Mouse (Mus musculus) bone marrow, adult 2 months (tissue): Measurements from ENCODE around the gene Gsk3a. TPM values are rescaled to one million over a fixed set of nuclear protein-coding genes. Genes with fewer than 3 reads are reported as not detected.

Source experiments
- H3K27ac ChIP-seq: fragments of 200-500 bp; 2 replicates; pipeline ENCODE4 v1.5.1; 2012; ENCODE audit warnings: low read depth, mild to moderate bottlenecking, control low read depth, inconsistent platforms, low read length; ENCODE audit not compliant: control insufficient read depth, poor library complexity, insufficient read depth
- H3K4me1 ChIP-seq: fragments of 200-500 bp; 2 replicates; pipeline ENCODE4 v1.6.1; 2011; ENCODE audit warnings: low read length; ENCODE audit not compliant: control insufficient read depth, insufficient read depth
- H3K4me3 ChIP-seq: fragments of 200-500 bp; replicated peaks from 2 replicates; pipeline ENCODE3; 2011; ENCODE audit warnings: mild to moderate bottlenecking, low read depth, low read length, control low read depth; ENCODE audit not compliant: control insufficient read depth
- CTCF ChIP-seq: fragments of 200-500 bp; IDR thresholded peaks from 2 replicates; pipeline ENCODE4 v1.5.1; 2011; ENCODE audit warnings: low read length, control low read depth; ENCODE audit not compliant: control insufficient read depth, insufficient read depth
- POLR2A ChIP-seq: fragments of 200-500 bp; IDR thresholded peaks from 2 replicates; pipeline ENCODE4 v1.6.1; 2011; ENCODE audit warnings: low read depth, mild to moderate bottlenecking, control low read depth, low read length, borderline replicate concordance; ENCODE audit not compliant: control insufficient read depth
- WGBS: fragments of 180-500 bp; shearing (Covaris S2); methylation state at CpG from one replicate; pipeline ENCODE4 v1.1.7; 2018; 5-methylcytosine and 5-hydroxymethylcytosine counted together
- polyA plus RNA-seq: library from polyadenylated mRNA; stranded (reverse); fragments of >200 nt; gene quantifications from 2 replicates; pipeline ENCODE4 v1.2.4, GENCODE M21; 2011; ENCODE audit warnings: low replicate concordance; ENCODE audit not compliant: missing spikeins, insufficient read depth, insufficient read length

Gene Gsk3a
- polyA plus RNA-seq, 1 experiment: 56.8 TPM

GRCm38 (mm10) chr7:25248018-25248647, 10.5 kb upstream of the Gsk3a start:
- TF ChIP-seq POLR2A: no peak
- TF ChIP-seq CTCF: no peak
- no peak overlapping the region for H3K4me3 ChIP-seq
- 8% methylated on average over 18 of the region's 18 CpGs for WGBS
- no peak overlapping the region for H3K27ac ChIP-seq
- H3K4me1 ChIP-seq: no peaks in the 10 kb centered on the region; the same call in 1 of the 2 replicates

DNA sequence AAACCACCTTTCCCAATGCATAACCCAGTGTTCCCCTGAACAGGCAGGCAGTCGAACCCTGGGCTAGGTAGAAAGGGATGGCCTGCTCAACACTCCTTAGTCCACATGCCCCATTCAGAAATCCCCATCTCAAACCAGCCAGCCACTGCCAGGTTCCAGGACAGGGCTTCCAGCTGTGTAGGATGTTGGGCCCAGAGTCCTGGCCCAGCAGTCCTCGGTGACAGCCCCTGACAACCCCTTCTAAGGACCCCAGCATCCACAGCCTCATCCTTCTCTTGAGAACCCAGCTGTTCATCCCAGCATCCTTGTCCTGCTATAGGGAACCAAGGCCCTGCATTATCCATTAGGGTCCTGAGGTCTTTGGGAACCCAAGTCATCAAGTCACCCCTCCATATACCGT, 9.8 kb upstream of the Gsk3a start:
- Histone ChIP-seq H3K4me1 (no peaks in the 10 kb centered on the region; the same call in 1 of the 2 replicates), H3K4me3 (no peak overlapping the region), H3K27ac (no peak overlapping the region)
- TF ChIP-seq CTCF (no peak), POLR2A (no peak)
- WGBS: 21% methylated on average over 3 of the region's 3 CpGs

DNA sequence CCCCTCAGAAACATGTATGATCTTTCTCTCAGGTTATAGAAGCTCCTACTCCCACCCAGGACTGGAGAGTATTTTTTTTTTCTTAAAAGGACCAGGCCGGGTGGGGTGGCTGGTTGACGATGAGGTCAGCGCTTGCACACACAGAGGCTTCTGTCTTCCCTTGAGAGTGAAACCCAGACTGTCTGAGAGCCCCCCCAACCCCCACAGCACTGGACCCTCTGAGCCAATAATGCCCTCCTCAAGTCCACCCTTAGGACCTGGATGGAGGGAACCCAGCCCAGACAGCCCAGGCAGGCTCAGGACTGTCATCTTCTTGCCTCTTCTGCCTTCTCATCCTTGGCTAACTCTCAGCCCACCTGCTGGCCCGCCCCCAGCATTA, 9.1 kb upstream of the Gsk3a start:
- TF ChIP-seq CTCF (no peak), POLR2A (no peak)
- no peak overlapping the region; the same call in 1 of the 2 replicates for H3K27ac ChIP-seq
- H3K4me1 ChIP-seq: no peaks in the 10 kb centered on the region; the same call in 1 of the 2 replicates
- no peak overlapping the region for H3K4me3 ChIP-seq
- 16% methylated on average over 4 of the region's 4 CpGs for WGBS

GRCm38 (mm10) chr7:25246079-25246758, 8.6 kb upstream of the Gsk3a start:
- no peak overlapping the region; the same call in 1 of the 2 replicates for H3K27ac ChIP-seq
- TF ChIP-seq POLR2A: no peak
- TF ChIP-seq CTCF: no peak
- WGBS: 43% methylated on average over 20 of the region's 20 CpGs
- no peak overlapping the region for H3K4me3 ChIP-seq
- no peaks in the 10 kb centered on the region; the same call in 1 of the 2 replicates for H3K4me1 ChIP-seq

GRCm38 (mm10) chr7:25244562-25245369, 7.1 kb upstream of the Gsk3a start:
- no peak overlapping the region for H3K4me3 ChIP-seq
- 89% methylated on average over 30 of the region's 30 CpGs for WGBS
- no peaks in the 10 kb centered on the region; the same call in 1 of the 2 replicates for H3K4me1 ChIP-seq
- no peak for TF ChIP-seq CTCF
- TF ChIP-seq POLR2A: no peak
- H3K27ac ChIP-seq: no peak overlapping the region; the same call in 1 of the 2 replicates

- H3K27ac ChIP-seq: no peak overlapping the region
- 89% methylated on average over 4 of the region's 4 CpGs for WGBS
- H3K4me1 ChIP-seq: no peaks in the 10 kb centered on the region; the same call in 1 of the 2 replicates
- no peak for TF ChIP-seq POLR2A
- no peak for TF ChIP-seq CTCF
- H3K4me3 ChIP-seq: no peak overlapping the region
Measured at GRCm38 (mm10) chr7:25243361-25243760, 5.7 kb upstream of the Gsk3a start.

DNA sequence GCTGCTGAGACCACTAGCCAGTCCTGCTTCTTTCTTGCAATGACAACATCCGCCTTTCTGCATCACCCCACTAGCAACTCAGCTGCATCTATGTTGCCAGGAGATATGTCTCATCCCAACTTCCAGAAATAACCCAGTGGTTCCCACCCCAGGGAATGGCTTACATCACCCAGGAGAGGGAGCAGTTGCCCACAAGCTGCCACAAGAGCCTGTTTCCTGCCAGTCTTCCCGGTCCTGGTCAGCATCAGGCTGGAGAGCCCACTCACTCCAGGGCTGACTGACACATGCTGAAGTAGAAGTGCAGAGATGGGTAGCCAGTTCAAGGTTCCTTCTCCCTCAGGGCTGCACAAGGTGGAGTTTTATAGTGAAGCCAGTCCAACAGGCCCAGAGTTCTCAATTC, 3.4 kb upstream of the Gsk3a start:
- no peak overlapping the region for H3K4me3 ChIP-seq
- TF ChIP-seq POLR2A (no peak), CTCF (no peak)
- WGBS: 50% methylated on average over 2 of the region's 2 CpGs
- H3K27ac ChIP-seq: no peak overlapping the region
- peaks cover 2% of the 10 kb centered on the region; the same call in 1 of the 2 replicates for H3K4me1 ChIP-seq

DNA sequence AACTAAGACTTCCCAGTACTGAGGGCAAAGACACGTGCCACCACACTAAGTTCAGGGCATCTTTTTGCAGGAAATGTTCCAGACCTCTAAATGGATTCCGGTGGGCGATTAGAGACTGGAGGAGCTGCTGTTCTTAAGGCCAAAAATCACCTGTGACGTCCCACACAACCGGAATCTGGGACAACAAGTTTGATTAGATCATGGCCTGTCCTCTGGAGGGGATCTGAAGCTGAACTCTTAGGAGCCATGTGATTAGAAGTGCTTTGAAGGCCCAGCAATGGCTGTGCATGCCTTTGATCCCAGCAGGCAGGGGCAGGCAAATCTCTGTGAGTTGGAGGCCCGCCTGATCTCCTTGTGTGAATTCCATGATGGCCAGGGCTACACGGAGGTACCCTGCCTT, 3.0 kb upstream of the Gsk3a start:
- TF ChIP-seq POLR2A: no peak
- TF ChIP-seq CTCF: no peak
- H3K4me1 ChIP-seq: peaks cover 2% of the 10 kb centered on the region; the same call in 1 of the 2 replicates
- H3K4me3 ChIP-seq: no peak overlapping the region
- no peak overlapping the region for H3K27ac ChIP-seq
- 83% methylated on average over 7 of the region's 7 CpGs for WGBS
